Mouse (Mus musculus) forebrain, embryonic 11.5 days (tissue): ENCODE data around the gene Fem1b. TPM values are rescaled to one million over a fixed set of nuclear protein-coding genes. Genes with fewer than 3 reads are reported as not detected.
A peak's percentile ranks its signal among the peaks of the same experiment; 100 is the strongest.
"Not testable (repeated sequence)": the region's sequence is repeated elsewhere in the genome, so short reads cannot be mapped to it uniquely, and the experiment has no call there.

Experiments
- ATAC-seq: fragments of 200-750 bp; cut with Nextera tagmentation; replicated peaks from 2 replicates; pipeline ENCODE4 v1.8.0; 2017; ENCODE audit warnings: moderate TSS enrichment; ENCODE audit not compliant: low FRiP score
- DNase-seq: peaks from one replicate; pipeline ENCODE4 v3.0.0-alpha.2; 2017; ENCODE audit warnings: low spot score
- H3K27ac ChIP-seq: fragments of 300-500 bp; sonication (generic); 2 replicates; pipeline ENCODE4 v1.5.1; 2014; ENCODE audit warnings: low read depth, low read length
- H3K27me3 ChIP-seq: fragments of 300-500 bp; sonication (generic); 2 replicates; pipeline ENCODE4 v1.6.1; 2014; ENCODE audit warnings: mild to moderate bottlenecking, low read length, mixed read lengths; ENCODE audit not compliant: control insufficient read depth, insufficient read depth
- H3K36me3 ChIP-seq: fragments of 300-500 bp; sonication (generic); 2 replicates; pipeline ENCODE4 v1.6.1; 2014; ENCODE audit warnings: mild to moderate bottlenecking, low read length, moderate library complexity, mixed read lengths; ENCODE audit not compliant: control insufficient read depth, insufficient read depth
- H3K4me1 ChIP-seq: fragments of 300-500 bp; sonication (generic); replicated peaks from 2 replicates; pipeline ENCODE4 v1.6.1; 2014; ENCODE audit warnings: low read length, mixed read lengths; ENCODE audit not compliant: control insufficient read depth, insufficient read depth
- H3K4me2 ChIP-seq: fragments of 300-500 bp; sonication (generic); 2 replicates; pipeline ENCODE4 v1.6.1; 2014; ENCODE audit warnings: low read depth, mild to moderate bottlenecking, low read length, moderate library complexity, mixed read lengths; ENCODE audit not compliant: severe bottlenecking
- H3K4me3 ChIP-seq: fragments of 300-500 bp; sonication (generic); 2 replicates; pipeline ENCODE4 v1.5.1; 2014; ENCODE audit warnings: low read depth, low read length
- H3K9ac ChIP-seq: fragments of 300-500 bp; sonication (generic); 2 replicates; pipeline ENCODE4 v1.6.1; 2014; ENCODE audit warnings: low read length
- H3K9me3 ChIP-seq: fragments of 300-500 bp; sonication (generic); 2 replicates; pipeline ENCODE4 v1.6.1; 2016; ENCODE audit warnings: low read length, mixed read lengths; ENCODE audit not compliant: control insufficient read depth
- WGBS: fragments of 180-500 bp; shearing (Covaris S2); extraction: QIAGEN DNeasy Blood & Tissue Kit; methylation state at CpG from one replicate; pipeline ENCODE4 v1.1.7; 2014; 5-methylcytosine and 5-hydroxymethylcytosine counted together
- polyA plus RNA-seq: library from polyadenylated mRNA; unstranded; fragments of >200 nt; fragmentation: Nextera tagmentation; extraction: Ambion mirVana; gene quantifications from 2 replicates; pipeline ENCODE4 v1.2.1, GENCODE M21; 2014

Fem1b gene
- polyA plus RNA-seq: 55.0 and 58.3 TPM in 2 replicates

- Histone ChIP-seq H3K27ac (peak within 1 kb of the TSS; percentile 96), H3K4me1 (peaks cover 8% of the 10 kb centered on the region), H3K27me3 (no peaks in the 10 kb centered on the region), H3K4me3 (peak within 1 kb of the TSS; percentile 98), H3K36me3 (no peaks in the 10 kb centered on the region), H3K4me2 (peak within 1 kb of the TSS; percentile 77), H3K9ac (peak within 1 kb of the TSS; percentile 96), H3K9me3 (no peaks in the 10 kb centered on the region)
- under 1% methylated on average over 66 of the region's 68 CpGs for WGBS
- ATAC-seq: peak; percentile 95
- peak; percentile 93 for DNase-seq
These were observed at the start of gene Fem1b for GRCm38 (mm10) chr9:62811516-62812121. TSS of gene Fem1b (minus strand) at chr9:62811934.

GRCm38 (mm10) chr9:62860866-62861265 is 49.1 kb upstream of the Fem1b start:
- Histone ChIP-seq H3K27ac (no peak overlapping the region), H3K4me1 (peaks cover 6% of the 10 kb centered on the region; the same call in 1 of the 2 replicates), H3K9ac (no peak overlapping the region), H3K4me2 (no peak overlapping the region), H3K27me3 (no peaks in the 10 kb centered on the region), H3K36me3 (no peaks in the 10 kb centered on the region), H3K4me3 (no peak overlapping the region), H3K9me3 (no peaks in the 10 kb centered on the region)
- WGBS: 57% methylated on average over 4 of the region's 4 CpGs
- DNase-seq (no peak), ATAC-seq (no peak)

DNA sequence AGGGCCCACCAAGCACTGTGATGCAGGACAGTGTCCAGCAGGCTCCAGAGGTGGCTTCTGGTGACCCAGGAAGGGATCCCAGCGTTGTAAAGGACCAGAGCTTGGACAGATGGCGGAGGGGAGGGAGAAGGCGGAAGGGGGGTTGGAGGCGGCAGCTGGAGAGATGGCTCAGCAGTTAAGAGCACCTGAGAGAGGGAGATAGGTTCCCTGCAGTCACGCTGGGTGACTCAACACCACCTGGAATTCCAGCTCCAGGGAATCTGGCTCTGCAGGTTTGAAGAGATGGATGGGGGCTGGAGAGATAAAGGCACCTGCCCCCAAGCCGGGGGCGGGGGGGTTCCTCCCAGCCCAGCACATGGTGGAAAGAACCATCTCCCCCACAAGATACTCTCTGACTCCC is 48.4 kb upstream of the Fem1b start:
- H3K4me1 ChIP-seq, H3K9me3 ChIP-seq, H3K9ac ChIP-seq, H3K4me3 ChIP-seq, DNase-seq, H3K27me3 ChIP-seq, H3K27ac ChIP-seq, ATAC-seq, H3K36me3 ChIP-seq, H3K4me2 ChIP-seq: not testable (repeated sequence)
- WGBS: 68% methylated on average over 6 of the region's 7 CpGs

DNA sequence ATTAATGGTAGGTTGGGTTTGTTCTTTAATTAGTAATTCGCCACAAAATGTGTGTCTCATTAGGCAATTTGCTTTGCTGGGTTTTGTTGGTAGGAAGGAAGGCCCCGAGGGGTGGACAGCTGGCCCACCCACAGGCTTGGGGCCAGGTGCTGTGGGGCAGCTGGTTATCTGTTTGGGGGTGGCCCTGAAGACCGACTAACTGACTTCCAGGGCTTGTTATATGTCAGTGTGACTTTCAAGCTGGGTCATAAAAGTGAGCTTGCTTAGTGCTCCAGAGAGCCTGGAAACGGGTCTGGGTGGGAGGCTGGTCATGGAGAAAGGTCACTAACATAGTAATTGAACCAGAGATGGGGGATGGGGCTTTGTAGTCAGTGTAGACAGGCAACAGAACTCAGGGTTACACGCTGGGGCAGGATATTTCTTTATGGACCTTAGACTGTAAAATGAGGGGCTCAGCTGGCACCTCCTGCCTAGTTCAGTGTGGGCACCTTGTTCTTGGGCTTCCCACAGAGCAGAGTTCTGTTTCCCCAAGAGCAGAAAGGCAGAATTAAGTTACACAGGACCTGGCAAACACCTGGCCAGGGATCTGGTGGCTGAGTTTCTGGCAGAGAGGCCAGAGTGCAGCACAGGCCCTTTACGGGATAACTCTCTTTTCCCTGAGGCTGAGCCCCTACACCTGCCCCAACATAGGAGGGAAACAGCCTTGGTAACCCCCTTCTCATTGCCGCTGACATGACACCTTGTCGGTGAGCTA is 46.7 kb upstream of the Fem1b start:
- ATAC-seq (no peak), DNase-seq (no peak)
- Histone ChIP-seq H3K27me3 (no peaks in the 10 kb centered on the region), H3K36me3 (no peaks in the 10 kb centered on the region), H3K4me2 (no peak overlapping the region), H3K9me3 (no peaks in the 10 kb centered on the region), H3K4me1 (peaks cover 6% of the 10 kb centered on the region; the same call in 1 of the 2 replicates), H3K4me3 (no peak overlapping the region), H3K27ac (no peak overlapping the region), H3K9ac (no peak overlapping the region)
- WGBS: 52% methylated on average over 8 of the region's 8 CpGs

GRCm38 (mm10) chr9:62857719-62858261 is 46.1 kb upstream of the Fem1b start, which contains the start of gene Calml4:
TSS of gene Calml4 (plus strand) at chr9:62858080.
- no peak within 1 kb of the TSS for H3K27ac ChIP-seq
- H3K4me1 ChIP-seq: peaks cover 6% of the 10 kb centered on the region; the same call in 1 of the 2 replicates
- no peaks in the 10 kb centered on the region for H3K36me3 ChIP-seq
- no peak for ATAC-seq
- H3K4me2 ChIP-seq: no peak within 1 kb of the TSS
- no peak within 1 kb of the TSS for H3K4me3 ChIP-seq
- no peak for DNase-seq
- no peaks in the 10 kb centered on the region for H3K9me3 ChIP-seq
- no peak within 1 kb of the TSS for H3K9ac ChIP-seq
- WGBS: 63% methylated on average over 20 of the region's 20 CpGs
- no peaks in the 10 kb centered on the region for H3K27me3 ChIP-seq

- no peaks in the 10 kb centered on the region for H3K27me3 ChIP-seq
- DNase-seq (no peak), ATAC-seq (no peak)
- no peaks in the 10 kb centered on the region for H3K36me3 ChIP-seq
- H3K9ac ChIP-seq: no peak overlapping the region
- H3K9me3 ChIP-seq: no peaks in the 10 kb centered on the region
- peaks cover 6% of the 10 kb centered on the region; the same call in 1 of the 2 replicates for H3K4me1 ChIP-seq
- 85% methylated on average over 9 of the region's 9 CpGs for WGBS
- no peak overlapping the region for H3K4me3 ChIP-seq
- H3K4me2 ChIP-seq: no peak overlapping the region
- H3K27ac ChIP-seq: no peak overlapping the region
These were observed 45.5 kb upstream of the Fem1b start for GRCm38 (mm10) chr9:62857216-62857615.

DNA sequence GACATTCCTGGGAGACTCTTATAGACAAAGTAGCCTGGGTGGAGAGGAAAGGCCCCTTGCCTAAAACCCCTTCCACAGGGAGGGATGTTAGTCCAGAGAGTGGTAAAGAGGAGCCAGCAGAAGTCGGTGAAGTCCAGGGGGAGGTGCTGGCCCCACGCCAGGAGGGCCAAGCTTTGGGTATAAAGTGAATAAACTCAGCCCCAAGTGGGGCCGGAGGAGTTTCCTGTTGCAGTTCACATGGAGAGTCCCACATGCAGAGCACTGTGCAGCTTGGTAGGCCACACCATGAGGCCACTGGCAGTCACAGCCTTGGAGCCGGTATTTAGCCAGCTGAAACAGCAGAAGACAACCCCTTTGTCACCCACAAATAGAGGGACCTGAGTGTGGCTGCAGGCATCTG is 42.7 kb upstream of the Fem1b start:
- no peaks in the 10 kb centered on the region for H3K36me3 ChIP-seq
- peaks cover 6% of the 10 kb centered on the region; the same call in 1 of the 2 replicates for H3K4me1 ChIP-seq
- H3K27ac ChIP-seq: no peak overlapping the region
- ATAC-seq (no peak), DNase-seq (no peak)
- 73% methylated on average over 4 of the region's 4 CpGs for WGBS
- no peak overlapping the region for H3K4me3 ChIP-seq
- no peaks in the 10 kb centered on the region for H3K27me3 ChIP-seq
- no peak overlapping the region for H3K9ac ChIP-seq
- no peak overlapping the region for H3K4me2 ChIP-seq
- H3K9me3 ChIP-seq: no peaks in the 10 kb centered on the region

DNA sequence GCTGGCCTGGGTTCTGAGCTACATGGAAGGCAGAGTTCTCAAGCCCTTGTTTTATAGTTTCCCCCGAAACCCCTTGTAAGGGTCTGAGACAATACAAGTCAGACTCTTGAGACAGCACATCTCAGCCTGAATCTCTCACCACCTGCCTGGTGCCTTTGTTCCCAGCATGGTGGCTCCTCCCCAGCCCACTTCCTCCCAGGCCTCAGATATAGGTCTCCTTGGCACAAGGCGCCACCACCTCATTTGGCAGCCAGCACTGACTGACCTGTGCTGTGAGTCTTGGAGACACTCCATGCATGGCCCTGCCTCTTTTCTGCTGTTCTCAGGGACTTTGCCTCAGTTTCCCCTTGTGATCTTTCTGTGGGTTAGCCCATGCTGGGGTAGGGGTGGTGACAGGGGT is 39.8 kb upstream of the Fem1b start:
- no peak for ATAC-seq
- WGBS: 73% methylated on average over 2 of the region's 2 CpGs

More for the DNA sequence above, 39.8 kb upstream of the Fem1b start:
- DNase-seq: no peak
- no peak overlapping the region for H3K27ac ChIP-seq
- H3K9me3 ChIP-seq: no peaks in the 10 kb centered on the region
- H3K4me2 ChIP-seq: no peak overlapping the region
- no peak overlapping the region for H3K4me3 ChIP-seq
- no peaks in the 10 kb centered on the region for H3K4me1 ChIP-seq
- H3K9ac ChIP-seq: no peak overlapping the region
- H3K27me3 ChIP-seq: no peaks in the 10 kb centered on the region
- no peaks in the 10 kb centered on the region for H3K36me3 ChIP-seq
